Mouse (Mus musculus) left cerebral cortex, adult 18-20 months (tissue): ENCODE measurements at regions not wholly inside any gene's neighbourhood (a gene's known extent, or its start where the extent isn't known, plus 50 kb on each side); places are given as distances from the start of the nearest gene placed in this dataset.
"Not testable (repeated sequence)": the region's sequence is repeated elsewhere in the genome, so short reads cannot be mapped to it uniquely, and the experiment has no call there.

ENCODE experiments used
- DNase-seq, 2 experiments: peaks; one replicate each; pipeline ENCODE4 v3.0.0; 2021 to 2022; ENCODE audit warnings: low spot score in 2 of 2, mixed read lengths in 1 of 2

DNA sequence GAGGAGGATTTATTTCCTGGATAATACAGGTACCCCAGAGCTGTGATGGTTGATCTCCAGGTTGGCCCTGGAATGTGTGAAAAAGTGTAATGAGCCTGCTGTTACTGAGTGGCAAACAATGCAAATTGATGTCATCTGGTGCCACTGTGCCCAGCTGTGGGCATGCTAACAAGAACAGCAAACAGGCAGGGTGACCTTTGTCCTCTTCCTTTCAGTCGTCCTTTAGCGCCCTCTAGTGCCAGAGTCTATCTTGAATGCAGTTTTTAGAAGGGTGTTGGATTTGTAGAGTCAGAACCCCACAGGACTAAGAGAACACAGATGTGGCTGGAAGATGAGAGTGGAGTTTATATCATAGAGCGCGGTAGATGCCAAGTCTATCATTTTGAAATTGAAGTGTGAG, 164.3 kb downstream of the Sdhaf3 start:
- peak; percentile 13 to 50 for DNase-seq

DNA sequence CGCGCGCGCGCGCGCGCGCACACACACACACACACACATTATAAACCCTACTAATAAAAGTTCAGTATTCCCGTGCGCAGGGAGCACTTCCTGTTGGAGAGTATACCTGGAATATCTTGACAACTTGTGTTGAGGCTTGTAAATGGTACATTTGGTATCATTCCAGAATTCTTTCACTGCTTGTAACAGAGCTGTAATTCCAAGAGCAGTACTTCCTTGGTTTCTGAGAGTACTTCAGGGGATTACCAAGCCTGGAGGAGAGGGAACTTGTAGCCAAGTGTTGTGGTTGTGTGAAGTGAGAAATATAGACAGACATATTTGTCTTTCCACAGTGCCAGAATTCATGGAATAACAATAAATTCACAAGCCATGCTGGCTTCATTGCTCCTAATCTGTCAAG, 177.2 kb downstream of the Sdhaf3 start:
- DNase-seq, result no peak

DNA sequence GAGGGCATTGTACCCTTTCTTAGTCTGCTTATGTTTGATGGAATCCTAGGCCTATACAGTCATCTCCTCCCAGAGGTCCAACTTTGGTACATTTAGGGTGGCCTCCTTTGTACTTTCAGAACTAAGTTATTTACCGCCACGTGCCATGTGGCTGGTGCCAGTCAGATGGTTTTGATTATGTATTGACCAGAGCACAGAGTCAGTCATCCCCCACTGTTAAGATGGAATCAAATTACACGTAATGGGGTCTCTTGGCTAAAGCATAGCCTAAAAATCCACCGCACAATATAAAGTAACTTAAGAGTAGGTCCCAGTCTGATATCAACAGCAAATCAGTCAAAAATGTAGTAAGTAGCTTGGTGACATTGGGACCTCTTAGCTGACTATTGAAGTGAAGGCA, 178.3 kb downstream of the Sdhaf3 start:
- DNase-seq, result no peak

- no peak for DNase-seq
Measured at GRCm38 (mm10) chr6:7134888-7135287, 179.1 kb downstream of the Sdhaf3 start.

GRCm38 (mm10) chr6:7181711-7182110, 225.9 kb downstream of the Sdhaf3 start:
- DNase-seq, result no peak

DNA sequence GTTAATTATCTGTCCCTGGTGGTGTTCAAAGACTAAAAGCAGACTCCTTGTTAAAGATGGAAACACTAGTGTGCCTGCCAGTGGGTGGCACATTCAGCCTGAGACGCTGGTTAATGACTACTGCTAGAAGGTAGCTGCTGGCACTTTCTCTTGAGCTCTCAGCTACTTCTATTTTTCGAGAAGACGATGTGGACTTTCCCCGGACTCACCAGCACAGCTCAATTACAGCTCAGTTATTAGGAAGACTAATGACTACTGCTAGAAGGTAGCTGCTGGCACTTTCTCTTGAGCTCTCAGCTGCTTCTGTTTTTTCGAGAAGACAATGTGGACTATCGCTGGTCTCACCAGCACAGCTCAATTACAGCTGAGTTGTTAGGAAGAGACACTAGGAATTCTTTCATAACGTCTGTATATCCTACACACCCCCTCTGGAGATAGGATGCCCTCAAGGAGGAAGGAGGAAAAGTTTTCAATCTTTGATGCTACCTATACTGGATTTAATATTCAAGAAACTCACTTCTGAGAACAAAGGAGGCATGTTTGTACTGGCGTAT, 243.3 kb downstream of the Sdhaf3 start:
- no peak for DNase-seq

GRCm38 (mm10) chr6:7215880-7216279, 260.1 kb downstream of the Sdhaf3 start:
- peak; percentile 2 to 3 for DNase-seq

DNA sequence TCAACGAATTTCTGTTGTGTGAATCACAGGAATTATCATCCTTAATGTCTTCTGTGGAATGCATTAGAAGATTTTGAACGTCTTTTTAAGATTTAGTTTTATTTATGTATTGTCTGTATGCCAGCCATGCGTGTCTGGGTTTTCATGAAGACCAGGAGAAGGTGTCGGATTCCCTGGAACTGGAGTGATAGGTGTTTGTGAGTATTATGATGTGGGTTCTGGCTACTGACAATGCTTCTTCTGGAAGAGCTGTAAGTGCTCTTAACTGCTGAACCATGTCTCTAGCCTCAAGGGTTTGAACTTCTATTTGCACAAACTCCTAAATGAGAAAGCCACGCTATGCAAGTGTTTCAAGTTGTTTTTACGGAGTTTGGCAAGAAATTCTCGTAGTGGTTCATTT, 296.5 kb downstream of the Sdhaf3 start:
- no peak for DNase-seq

DNA sequence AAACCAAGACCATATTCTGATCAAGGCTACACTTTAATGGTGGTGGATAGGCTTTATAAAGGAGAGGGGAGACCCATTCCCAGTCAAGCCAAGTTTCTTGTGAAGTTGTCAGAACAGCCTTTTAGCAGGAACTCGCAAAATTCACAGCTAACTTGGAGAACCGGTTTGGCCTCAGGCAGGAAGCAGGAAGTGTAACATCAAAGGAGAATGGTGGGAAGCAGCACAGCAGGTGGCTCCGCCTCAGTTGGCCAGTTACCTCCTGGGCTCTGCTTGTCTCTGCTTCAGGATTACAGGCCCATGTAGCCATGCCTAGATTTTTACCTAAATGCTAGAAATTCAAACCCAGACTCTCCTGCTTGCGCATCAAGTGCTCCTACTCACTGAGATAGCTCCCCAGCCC, 277.2 kb upstream of the Tac1 start:
- no peak for DNase-seq

GRCm38 (mm10) chr6:7306956-7307355, 247.7 kb upstream of the Tac1 start:
- DNase-seq, result no peak

DNA sequence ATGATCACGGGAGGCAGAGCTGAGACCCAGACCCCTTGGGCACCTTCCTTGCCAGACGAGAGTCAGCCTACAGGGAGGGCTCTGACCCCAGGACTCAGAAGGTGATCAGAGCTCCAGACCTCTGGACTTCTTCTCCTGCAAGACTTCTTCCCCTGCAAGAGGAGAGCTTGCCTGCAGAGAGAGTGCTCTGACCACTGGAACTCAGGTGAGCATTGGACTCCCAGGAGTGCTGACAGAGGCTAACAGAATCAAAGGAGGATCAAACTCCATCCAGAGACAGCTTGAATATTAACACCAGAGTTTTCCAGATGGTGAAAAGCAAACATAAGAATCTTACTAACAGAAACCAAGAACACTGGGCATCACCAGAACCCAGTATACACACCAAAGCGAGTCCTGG, 241.2 kb upstream of the Tac1 start:
- DNase-seq, result no peak

- DNase-seq, result no peak
Measured at GRCm38 (mm10) chr6:7326974-7327373, 227.7 kb upstream of the Tac1 start.

DNA sequence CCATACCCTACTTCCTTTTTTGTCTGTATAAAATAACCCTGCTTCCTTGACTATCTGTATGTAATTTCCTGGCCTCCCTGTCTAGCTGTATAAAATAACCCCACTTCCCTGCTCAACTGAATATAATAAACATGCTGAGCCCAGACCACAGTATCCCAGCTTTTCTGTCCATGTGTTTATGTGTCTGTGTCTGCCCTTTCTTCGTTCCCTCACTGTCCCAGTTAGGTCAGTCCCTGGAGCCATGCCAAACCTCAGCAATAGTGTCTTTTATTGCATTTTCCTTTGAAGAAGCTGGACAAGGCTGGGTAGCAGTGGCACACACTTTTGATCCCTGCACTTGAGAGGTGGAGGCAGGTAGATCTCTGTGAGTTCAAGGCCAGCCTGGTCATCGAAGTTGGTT, 198.0 kb upstream of the Tac1 start:
- no peak for DNase-seq

GRCm38 (mm10) chr6:7367166-7367565, 187.5 kb upstream of the Tac1 start:
- no peak for DNase-seq

GRCm38 (mm10) chr6:7374629-7375028, 180.1 kb upstream of the Tac1 start:
- DNase-seq, result no peak

- DNase-seq, result no peak
Measured at GRCm38 (mm10) chr6:7375851-7376250, 178.8 kb upstream of the Tac1 start.

- no peak for DNase-seq
Measured at GRCm38 (mm10) chr6:7378651-7379050, 176.0 kb upstream of the Tac1 start.

DNA sequence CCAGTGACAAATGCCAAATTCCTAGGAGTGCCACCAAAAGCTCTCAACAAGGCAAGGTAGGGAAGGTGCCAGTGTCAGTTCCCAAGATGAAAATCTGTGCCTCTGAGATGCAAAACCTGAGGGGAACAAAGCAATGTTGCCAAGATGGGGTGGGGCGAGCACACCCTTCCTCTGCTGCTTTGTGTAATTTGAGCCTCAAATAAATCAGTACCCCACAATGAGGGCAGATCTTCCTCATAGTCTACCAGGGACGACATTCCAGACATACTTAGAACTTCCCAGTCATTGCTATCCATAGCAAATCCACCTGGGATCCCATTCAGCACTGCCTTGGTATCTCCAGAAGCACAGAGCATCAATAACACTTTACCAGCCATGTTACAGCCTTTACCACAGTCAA, 129.9 kb upstream of the Tac1 start:
- no peak for DNase-seq

GRCm38 (mm10) chr6:7441725-7442124, 113.0 kb upstream of the Tac1 start:
- DNase-seq, result no peak

- not testable (repeated sequence) for DNase-seq
Measured at GRCm38 (mm10) chr6:7442286-7442685, 112.4 kb upstream of the Tac1 start.

DNA sequence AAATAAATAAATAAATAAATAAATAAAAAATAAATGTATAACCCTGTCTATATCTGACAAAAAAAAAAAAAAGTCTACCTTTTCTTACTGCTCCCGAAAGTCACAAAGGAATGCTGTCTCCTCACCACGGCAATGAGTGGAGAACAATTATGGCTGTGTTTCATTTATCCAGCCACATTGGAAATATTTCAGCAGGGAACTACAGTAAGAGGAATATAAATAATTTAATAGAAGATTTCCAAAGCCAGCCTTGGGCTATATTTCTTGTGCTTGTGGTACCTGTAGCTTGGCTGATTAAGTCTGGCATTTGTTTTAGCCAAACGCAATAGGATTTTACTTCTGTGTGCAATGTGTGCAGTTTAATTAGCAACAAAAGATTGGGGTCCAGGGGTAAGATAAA, 98.8 kb upstream of the Tac1 start:
- no peak for DNase-seq

DNA sequence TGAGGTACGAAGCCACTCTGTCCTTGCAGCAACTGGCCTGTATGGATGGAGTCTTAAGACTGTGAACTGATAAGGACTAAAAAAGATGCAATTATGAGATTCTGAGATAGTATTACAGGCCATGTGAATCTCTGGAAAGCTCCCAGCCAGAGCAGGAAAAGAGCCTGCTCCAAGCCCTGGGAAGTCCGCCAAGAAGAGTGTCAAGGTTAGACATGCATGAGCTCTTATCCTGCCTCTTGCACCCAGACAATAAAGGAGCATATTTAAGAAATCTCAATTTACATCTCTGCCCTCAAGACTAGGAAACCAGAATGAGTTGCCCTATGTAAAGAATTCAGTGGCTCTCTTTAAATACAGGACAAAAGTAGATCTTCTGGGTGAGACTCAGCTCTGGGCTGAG, 90.8 kb upstream of the Tac1 start:
- DNase-seq, result no peak

DNA sequence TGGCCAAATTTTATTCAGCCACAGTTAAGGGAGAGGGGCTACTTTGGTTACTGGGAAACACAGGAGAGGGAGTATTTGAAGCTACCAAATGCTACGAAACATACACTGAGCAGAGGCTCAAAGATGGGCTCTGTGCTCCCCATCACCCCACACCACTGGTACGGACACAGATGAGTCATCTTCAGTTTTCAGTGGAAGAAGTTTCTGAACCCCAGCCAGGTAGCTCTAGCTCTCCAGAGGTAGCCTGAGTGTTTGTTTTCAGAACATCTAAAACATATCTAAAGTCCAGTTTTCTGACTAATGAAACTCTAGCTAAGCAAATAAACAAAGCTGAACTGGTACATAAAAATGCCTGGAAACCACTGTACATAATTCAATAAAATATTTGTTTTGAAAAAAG, 90.3 kb upstream of the Tac1 start:
- DNase-seq, result no peak
